Mouse (Mus musculus) liver, embryonic 12.5 days (tissue): ENCODE results near the gene Als2cl. TPM values are rescaled to one million over a fixed set of nuclear protein-coding genes. Genes with fewer than 3 reads are reported as not detected.

Experiments
- ATAC-seq: fragments of 200-750 bp; cut with Nextera tagmentation; 2 replicates; pipeline ENCODE4 v1.8.0; 2017; ENCODE audit warnings: moderate number of reproducible peaks, mild to moderate bottlenecking, moderate library complexity
- H3K27ac ChIP-seq: fragments of 300-500 bp; sonication (generic); 2 replicates; pipeline ENCODE4 v1.5.1; 2016; ENCODE audit warnings: mild to moderate bottlenecking
- H3K27me3 ChIP-seq: fragments of 300-500 bp; sonication (generic); replicated peaks from 2 replicates; pipeline ENCODE4 v1.6.1; 2016; ENCODE audit warnings: mild to moderate bottlenecking, moderate library complexity
- H3K36me3 ChIP-seq: fragments of 300-500 bp; sonication (generic); 2 replicates; pipeline ENCODE4 v1.6.1; 2016; ENCODE audit warnings: mild to moderate bottlenecking, moderate library complexity
- H3K4me1 ChIP-seq: fragments of 300-500 bp; sonication (generic); 2 replicates; pipeline ENCODE4 v1.6.1; 2016
- H3K4me2 ChIP-seq: fragments of 300-500 bp; sonication (generic); 2 replicates; pipeline ENCODE4 v1.6.1; 2016; ENCODE audit warnings: mild to moderate bottlenecking, moderate library complexity
- H3K4me3 ChIP-seq: fragments of 300-500 bp; sonication (generic); 2 replicates; pipeline ENCODE4 v1.5.1; 2016; ENCODE audit warnings: mild to moderate bottlenecking, moderate library complexity
- H3K9ac ChIP-seq: fragments of 300-500 bp; sonication (generic); 2 replicates; pipeline ENCODE4 v1.6.1; 2016; ENCODE audit warnings: mild to moderate bottlenecking, moderate library complexity
- H3K9me3 ChIP-seq: fragments of 300-500 bp; sonication (generic); replicated peaks from 2 replicates; pipeline ENCODE4 v1.6.1; 2016; ENCODE audit warnings: mild to moderate bottlenecking, moderate library complexity
- WGBS: fragments of 180-500 bp; shearing (Covaris S2); methylation state at CpG from one replicate; pipeline ENCODE4 v1.1.7; 2016; ENCODE audit not compliant: insufficient replicate concordance; 5-methylcytosine and 5-hydroxymethylcytosine counted together
- polyA plus RNA-seq: library from polyadenylated mRNA; unstranded; fragments of >200 nt; fragmentation: Nextera tagmentation; extraction: Ambion mirVana; gene quantifications from 2 replicates; pipeline ENCODE4 v1.2.1, GENCODE M21; 2016

Gene Als2cl
- polyA plus RNA-seq, 1 experiment from 2014 or later = 2.4 TPM

GRCm38 (mm10) chr9:110902271-110902670, 22.6 kb downstream of the Als2cl start:
- ATAC-seq = no peak
- no peak overlapping the region for H3K27ac ChIP-seq
- no peaks in the 10 kb centered on the region for H3K27me3 ChIP-seq
- H3K4me1 ChIP-seq = 0 out of 2 replicates have a peak, but pooled peaks cover 3% of the 10 kb centered on the region
- no peak overlapping the region for H3K4me2 ChIP-seq
- H3K9me3 ChIP-seq = no peaks in the 10 kb centered on the region
- no peaks in the 10 kb centered on the region for H3K36me3 ChIP-seq
- H3K9ac ChIP-seq = no peak overlapping the region
- H3K4me3 ChIP-seq = no peak overlapping the region
- WGBS = 67% methylated on average over 4 of the region's 4 CpGs

GRCm38 (mm10) chr9:110907201-110907837, 27.6 kb downstream of the Als2cl start:
- Histone ChIP-seq H3K27ac (no peak overlapping the region), H3K4me3 (no peak overlapping the region), H3K9ac (no peak overlapping the region), H3K27me3 (0 out of 2 replicates have a peak, but pooled peaks cover 4% of the 10 kb centered on the region), H3K4me2 (no peak overlapping the region), H3K4me1 (no peaks in the 10 kb centered on the region), H3K9me3 (no peaks in the 10 kb centered on the region), H3K36me3 (no peaks in the 10 kb centered on the region)
- WGBS = 75% methylated on average over 11 of the region's 11 CpGs
- no peak for ATAC-seq

GRCm38 (mm10) chr9:110907838-110908630, 28.4 kb downstream of the Als2cl start:
- Histone ChIP-seq H3K9me3 (no peaks in the 10 kb centered on the region), H3K9ac (no peak overlapping the region), H3K36me3 (no peaks in the 10 kb centered on the region), H3K27me3 (0 out of 2 replicates have a peak, but pooled peaks cover 4% of the 10 kb centered on the region), H3K4me2 (no peak overlapping the region), H3K27ac (no peak overlapping the region), H3K4me1 (no peaks in the 10 kb centered on the region), H3K4me3 (no peak overlapping the region)
- no peak for ATAC-seq
- 53% methylated on average over 4 of the region's 4 CpGs for whole genome bisulfite sequencing

- H3K27ac ChIP-seq = no peak overlapping the region
- whole genome bisulfite sequencing = 79% methylated on average over 3 of the region's 3 CpGs
- H3K9me3 ChIP-seq = no peaks in the 10 kb centered on the region
- no peak overlapping the region for H3K4me2 ChIP-seq
- no peaks in the 10 kb centered on the region for H3K4me1 ChIP-seq
- H3K9ac ChIP-seq = no peak overlapping the region
- H3K27me3 ChIP-seq = 0 out of 2 replicates have a peak, but pooled peaks cover 4% of the 10 kb centered on the region
- no peak for ATAC-seq
- no peak overlapping the region for H3K4me3 ChIP-seq
- no peaks in the 10 kb centered on the region for H3K36me3 ChIP-seq
Observed at GRCm38 (mm10) chr9:110908631-110909016, 29.0 kb downstream of the Als2cl start.

DNA sequence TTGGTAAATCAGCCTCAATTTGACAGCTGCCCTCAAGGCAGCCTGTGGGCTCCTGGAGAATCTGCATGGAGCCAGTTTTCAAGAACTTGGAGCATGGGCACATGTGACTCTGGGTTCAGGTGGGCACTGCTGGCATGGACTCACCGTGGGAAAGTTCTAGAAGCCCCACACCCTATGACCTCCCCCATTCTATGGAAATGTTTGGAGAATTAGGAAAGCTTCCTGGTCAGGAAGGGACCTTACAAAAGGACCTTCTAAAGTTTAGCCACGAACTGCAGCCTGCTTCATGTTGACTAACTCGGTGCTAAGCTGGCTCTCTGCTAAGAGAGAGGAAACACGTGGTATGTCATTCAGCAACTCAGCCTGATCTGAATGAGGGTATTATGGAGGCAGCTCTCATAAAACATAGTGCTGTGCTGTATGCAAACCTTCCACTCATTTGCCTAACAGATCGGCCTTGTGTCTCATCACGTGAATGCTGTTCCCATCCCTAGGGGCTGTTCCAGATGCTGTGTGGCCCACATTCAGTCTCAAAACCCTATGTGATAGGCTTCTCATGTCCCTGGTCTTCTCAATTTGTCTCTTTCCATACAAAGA, 29.8 kb downstream of the Als2cl start:
- no peak for ATAC-seq
- no peak overlapping the region for H3K4me3 ChIP-seq
- no peak overlapping the region for H3K4me2 ChIP-seq
- H3K27me3 ChIP-seq = 0 out of 2 replicates have a peak, but pooled peaks cover 4% of the 10 kb centered on the region
- no peaks in the 10 kb centered on the region for H3K9me3 ChIP-seq
- H3K4me1 ChIP-seq = no peaks in the 10 kb centered on the region
- H3K27ac ChIP-seq = no peak overlapping the region
- 66% methylated on average over 6 of the region's 6 CpGs for WGBS
- no peak overlapping the region for H3K9ac ChIP-seq
- no peaks in the 10 kb centered on the region for H3K36me3 ChIP-seq

DNA sequence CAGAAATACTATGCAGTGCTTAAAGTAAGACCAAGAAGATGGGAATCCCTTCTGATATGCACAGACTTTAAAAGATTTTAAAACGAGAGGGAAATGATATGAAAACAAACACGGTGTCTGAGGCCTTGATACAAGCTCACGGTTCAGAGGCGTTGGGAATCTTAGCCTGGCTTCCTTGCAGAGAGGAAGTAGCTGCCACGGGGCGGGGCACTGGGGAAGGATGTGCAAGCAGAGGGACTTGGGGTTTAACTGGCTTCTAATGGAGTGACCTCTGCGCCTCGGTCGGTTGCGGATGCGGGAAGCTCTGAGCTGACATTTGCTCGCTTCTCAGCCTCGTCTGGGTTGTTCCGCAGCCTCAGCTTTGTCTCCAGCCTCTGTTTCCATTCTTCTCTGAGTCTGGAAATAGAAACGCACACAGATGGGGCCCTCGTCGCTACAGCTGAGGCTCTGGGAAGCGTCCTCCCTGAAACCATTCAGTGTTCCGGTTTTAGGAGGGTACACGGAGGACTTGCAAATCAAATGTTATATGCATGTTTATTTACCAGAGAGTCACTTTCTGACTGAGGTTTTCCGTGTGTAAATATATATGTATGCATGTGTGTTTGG, 35.1 kb downstream of the Als2cl start:
- no peak overlapping the region for H3K4me2 ChIP-seq

GRCm38 (mm10) chr9:110915466-110915865, 35.8 kb downstream of the Als2cl start:
- WGBS = 30% methylated on average over 8 of the region's 8 CpGs
- H3K27ac ChIP-seq = no peak overlapping the region
- H3K9ac ChIP-seq = no peak overlapping the region
- H3K4me2 ChIP-seq = no peak overlapping the region
- no peaks in the 10 kb centered on the region; the same call in 1 of the 2 replicates for H3K27me3 ChIP-seq
- ATAC-seq = no peak
- H3K36me3 ChIP-seq = no peaks in the 10 kb centered on the region
- H3K4me1 ChIP-seq = no peaks in the 10 kb centered on the region
- H3K9me3 ChIP-seq = no peaks in the 10 kb centered on the region
- H3K4me3 ChIP-seq = no peak overlapping the region

More for the DNA sequence above, 35.1 kb downstream of the Als2cl start:
- Histone ChIP-seq H3K9ac (no peak overlapping the region), H3K9me3 (no peaks in the 10 kb centered on the region), H3K4me3 (no peak overlapping the region), H3K27me3 (peaks cover 4% of the 10 kb centered on the region; the same call in 1 of the 2 replicates), H3K4me1 (no peaks in the 10 kb centered on the region), H3K27ac (no peak overlapping the region), H3K36me3 (no peaks in the 10 kb centered on the region)
- no peak for ATAC-seq
- WGBS = 49% methylated on average over 21 of the region's 21 CpGs

DNA sequence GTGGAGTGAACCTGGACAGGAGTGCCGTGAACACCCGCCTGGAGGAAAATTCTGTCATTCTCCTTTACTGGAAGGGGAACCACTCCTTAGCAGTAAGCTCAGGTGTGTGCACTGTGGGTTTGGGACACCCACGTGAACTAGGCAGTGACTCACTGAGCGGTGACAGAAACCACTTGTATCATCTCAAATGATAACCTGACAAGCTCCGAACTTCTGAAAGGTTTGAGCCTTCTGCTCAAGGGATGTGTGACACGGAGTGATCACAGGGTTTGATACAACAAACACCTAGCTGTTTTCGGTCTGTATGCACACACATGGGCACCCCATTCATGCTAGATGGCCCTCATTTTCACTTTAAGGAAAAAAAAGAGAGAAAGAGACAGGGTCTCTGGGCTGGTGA, 37.1 kb downstream of the Als2cl start, which contains the start of gene Fam240a:
Fam240a (minus strand) TSS at position 76 of the 400 bp plus-strand sequence.
- no peak for ATAC-seq
- Histone ChIP-seq H3K4me3 (no peak within 1 kb of the TSS), H3K9me3 (no peaks in the 10 kb centered on the region), H3K27ac (no peak within 1 kb of the TSS), H3K36me3 (no peaks in the 10 kb centered on the region), H3K4me2 (no peak within 1 kb of the TSS), H3K4me1 (no peaks in the 10 kb centered on the region), H3K9ac (no peak within 1 kb of the TSS), H3K27me3 (no peaks in the 10 kb centered on the region; the same call in 1 of the 2 replicates)
- WGBS = 73% methylated on average over 7 of the region's 7 CpGs

GRCm38 (mm10) chr9:110920665-110921419, 41.2 kb downstream of the Als2cl start:
- 66% methylated on average over 15 of the region's 15 CpGs for WGBS

GRCm38 (mm10) chr9:110922759-110923158, 43.1 kb downstream of the Als2cl start:
- 12% methylated on average over 7 of the region's 7 CpGs for WGBS

More at GRCm38 (mm10) chr9:110920665-110921419, 41.2 kb downstream of the Als2cl start:
- H3K27me3 ChIP-seq = no peaks in the 10 kb centered on the region; the same call in 1 of the 2 replicates
- no peaks in the 10 kb centered on the region for H3K9me3 ChIP-seq
- H3K4me1 ChIP-seq = no peaks in the 10 kb centered on the region
- no peak overlapping the region for H3K4me2 ChIP-seq
- no peak overlapping the region for H3K27ac ChIP-seq
- no peak overlapping the region for H3K4me3 ChIP-seq
- H3K36me3 ChIP-seq = no peaks in the 10 kb centered on the region
- ATAC-seq = no peak
- H3K9ac ChIP-seq = no peak overlapping the region

DNA sequence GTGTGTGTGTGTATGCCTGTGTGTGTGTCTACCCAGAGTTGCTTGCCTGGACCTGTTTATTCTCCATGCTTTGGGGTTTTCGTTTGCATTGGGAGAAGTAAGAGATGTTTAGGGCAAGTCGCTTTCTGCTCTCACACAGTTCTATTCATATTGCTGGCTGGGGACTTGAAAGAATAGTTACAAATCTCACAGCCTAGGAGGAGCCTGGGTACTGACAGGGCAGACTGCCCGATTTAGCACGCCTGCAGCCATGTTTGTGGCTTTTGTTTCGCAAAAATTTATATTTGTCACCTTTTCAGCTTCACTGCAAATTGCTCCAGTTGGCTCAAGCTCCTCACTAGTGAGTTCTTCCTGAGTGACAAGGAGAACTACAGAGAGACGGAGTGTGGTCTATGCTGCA, 51.9 kb downstream of the Als2cl start:
- Histone ChIP-seq H3K27ac (no peak overlapping the region), H3K36me3 (no peaks in the 10 kb centered on the region), H3K9me3 (no peaks in the 10 kb centered on the region), H3K4me2 (no peak overlapping the region), H3K27me3 (no peaks in the 10 kb centered on the region), H3K9ac (no peak overlapping the region), H3K4me1 (no peaks in the 10 kb centered on the region), H3K4me3 (no peak overlapping the region)
- no peak for ATAC-seq
- WGBS = 72% methylated on average over 6 of the region's 6 CpGs

More at GRCm38 (mm10) chr9:110922759-110923158, 43.1 kb downstream of the Als2cl start:
- Histone ChIP-seq H3K4me2 (no peak overlapping the region), H3K4me3 (no peak overlapping the region), H3K27me3 (no peaks in the 10 kb centered on the region), H3K36me3 (no peaks in the 10 kb centered on the region), H3K9me3 (no peaks in the 10 kb centered on the region), H3K4me1 (no peaks in the 10 kb centered on the region), H3K27ac (no peak overlapping the region), H3K9ac (no peak overlapping the region)
- no peak for ATAC-seq
